Mouse (Mus musculus) G1E (cell line): ENCODE data around the gene Anxa8. TPM values are rescaled to one million over a fixed set of nuclear protein-coding genes. Genes with fewer than 3 reads are reported as not detected.

Experiments used
- ATAC-seq: 2 replicates; pipeline ENCODE4 v1.8.0; 2016; ENCODE audit warnings: mild to moderate bottlenecking; ENCODE audit not compliant: insufficient number of reproducible peaks, poor library complexity, low FRiP score, severe bottlenecking; ENCODE audit errors: extremely low read depth
- DNase-seq: peaks from one replicate; pipeline ENCODE4 v3.0.0; 2012; ENCODE audit warnings: low spot score
- H3K27me3 ChIP-seq: 2 replicates; pipeline ENCODE4 v1.6.1; 2012; ENCODE audit warnings: mild to moderate bottlenecking, low read length, inconsistent platforms; ENCODE audit not compliant: insufficient read depth
- H3K36me3 ChIP-seq: replicated peaks from 2 replicates; pipeline ENCODE3; 2012; ENCODE audit warnings: mild to moderate bottlenecking, inconsistent platforms
- H3K4me1 ChIP-seq: 2 replicates; pipeline ENCODE4 v1.6.1; 2012; ENCODE audit warnings: low read depth, low read length, inconsistent platforms, mixed read lengths; ENCODE audit not compliant: insufficient read depth
- H3K4me3 ChIP-seq: 2 replicates; pipeline ENCODE4 v1.5.1; 2012; ENCODE audit warnings: low read depth, mild to moderate bottlenecking, inconsistent platforms, low read length, moderate library complexity, mixed read lengths
- H3K9me3 ChIP-seq: replicated peaks from 2 replicates; pipeline ENCODE4 v1.6.1; 2012; ENCODE audit warnings: inconsistent platforms
- CTCF ChIP-seq: IDR thresholded peaks from 2 replicates; pipeline ENCODE4 v1.5.1; 2012; ENCODE audit warnings: low read depth, low read length, inconsistent platforms, mixed read lengths
- GATA1 ChIP-seq: IDR thresholded peaks from 2 replicates; pipeline ENCODE4 v1.6.1; 2012; ENCODE audit warnings: borderline replicate concordance, low read length, inconsistent platforms, mixed read lengths
- GATA2 ChIP-seq: IDR thresholded peaks from 2 replicates; pipeline ENCODE4 v1.6.1; 2012; ENCODE audit warnings: low read depth, low read length, inconsistent platforms, borderline replicate concordance
- POLR2AphosphoS5 ChIP-seq: IDR thresholded peaks from 2 replicates; pipeline ENCODE4 v1.6.1; 2012; ENCODE audit warnings: low read depth, low read length, inconsistent platforms; ENCODE audit not compliant: insufficient replicate concordance
- TAL1 ChIP-seq: conservative IDR thresholded peaks from 2 replicates; pipeline ENCODE4 v1.6.1; 2012; ENCODE audit warnings: low read depth, low read length, inconsistent platforms, mixed read lengths
- polyA plus RNA-seq: library from polyadenylated mRNA; stranded (reverse); fragments of >175 nt; gene quantifications from 2 replicates; pipeline ENCODE4 v1.2.3, GENCODE M21; 2012
- total RNA-seq, 2 experiments: library from RNA; stranded (forward) in 1 of 2; stranded (reverse) in 1 of 2; fragments of 200-1000 nt in 1 of 2; fragments of >200 nt in 1 of 2; fragmentation: Nextera tagmentation in 1 of 2; gene quantifications; 2 replicates each; pipeline ENCODE4 v1.2.3; 2014 to 2017

The Anxa8 gene
- total and polyA plus RNA-seq, 3 experiments: not detected

DNA sequence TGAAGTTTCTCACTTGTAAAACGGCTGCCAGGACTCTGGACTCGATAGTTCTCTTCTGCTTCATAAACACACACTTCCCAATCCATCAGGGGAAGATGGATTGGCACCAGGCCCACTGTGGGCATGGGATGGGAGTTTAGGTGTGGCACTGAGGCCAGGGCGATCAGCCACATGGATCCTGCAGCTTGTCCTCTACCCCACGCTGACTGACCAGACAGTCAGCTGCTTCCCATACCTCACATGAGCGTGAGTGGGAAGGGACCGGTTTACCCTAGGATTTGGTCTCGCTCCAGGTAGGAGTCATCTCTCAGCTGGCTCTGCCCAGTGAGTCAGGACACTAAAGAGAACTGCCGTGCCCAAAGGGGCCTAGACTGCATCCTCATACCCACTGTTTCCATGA is 4.0 kb downstream of the Anxa8 start:
- no peaks in the 10 kb centered on the region for H3K4me1 ChIP-seq
- no peaks in the 10 kb centered on the region for H3K36me3 ChIP-seq
- ATAC-seq (no peak), DNase-seq (no peak)
- 0 out of 2 replicates have a peak, but pooled peaks cover 3% of the 10 kb centered on the region for H3K9me3 ChIP-seq
- no peaks in the 10 kb centered on the region; the same call in 1 of the 2 replicates for H3K27me3 ChIP-seq
- no peak for TF ChIP-seq GATA1
- TF ChIP-seq GATA2: no peak
- TF ChIP-seq POLR2AphosphoS5: no peak
- TF ChIP-seq CTCF: no peak
- TF ChIP-seq TAL1: no peak
- no peak overlapping the region for H3K4me3 ChIP-seq

DNA sequence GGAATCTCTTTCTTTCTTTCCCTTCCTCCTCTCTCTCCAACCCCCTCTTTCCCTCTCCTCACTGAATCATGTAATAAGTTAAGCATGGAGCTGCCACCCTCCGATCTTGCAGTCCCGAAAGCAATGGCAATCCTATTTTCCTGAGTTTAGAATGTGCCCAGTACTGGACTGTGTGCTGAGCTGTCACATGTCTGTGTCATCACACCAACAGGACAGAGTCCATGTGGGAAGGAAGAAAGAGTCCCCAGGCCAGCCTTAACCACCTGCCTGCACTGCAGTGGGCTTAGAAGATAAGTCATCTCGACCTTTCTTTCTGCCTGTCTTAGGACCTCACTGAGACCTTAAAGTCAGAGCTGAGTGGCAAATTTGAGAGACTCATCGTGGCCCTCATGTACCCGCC is 5.7 kb downstream of the Anxa8 start:
- no peak for DNase-seq
- H3K4me1 ChIP-seq: no peaks in the 10 kb centered on the region
- no peak for ATAC-seq

DNA sequence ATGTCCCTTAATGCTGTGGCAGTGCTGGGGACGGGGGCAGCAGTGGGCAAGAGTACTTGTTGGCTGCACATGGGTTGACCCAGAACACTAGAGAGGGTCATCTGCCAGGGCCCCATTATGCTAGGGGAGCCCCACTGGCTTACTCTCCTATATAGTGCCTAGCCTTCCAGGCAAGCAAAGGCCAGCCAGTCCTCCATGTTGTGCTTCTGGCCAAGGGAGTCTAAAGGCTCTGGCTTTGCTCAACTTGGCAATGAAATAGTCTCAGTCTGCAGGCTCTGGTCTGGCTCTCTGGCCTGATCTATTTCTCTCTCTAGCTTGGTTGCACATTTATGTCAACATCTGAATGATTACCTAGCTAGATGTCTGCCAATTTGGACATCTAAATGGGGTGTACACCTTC is 7.1 kb downstream of the Anxa8 start:
- ATAC-seq: no peak
- Histone ChIP-seq H3K4me3 (no peak overlapping the region), H3K4me1 (no peaks in the 10 kb centered on the region), H3K27me3 (no peaks in the 10 kb centered on the region; the same call in 1 of the 2 replicates), H3K36me3 (no peaks in the 10 kb centered on the region), H3K9me3 (0 out of 2 replicates have a peak, but pooled peaks cover 3% of the 10 kb centered on the region)
- DNase-seq: no peak
- TF ChIP-seq GATA2: no peak
- no peak for TF ChIP-seq CTCF
- no peak for TF ChIP-seq TAL1
- TF ChIP-seq POLR2AphosphoS5: no peak
- no peak for TF ChIP-seq GATA1

More for the DNA sequence above, 5.7 kb downstream of the Anxa8 start:
- no peaks in the 10 kb centered on the region; the same call in 1 of the 2 replicates for H3K27me3 ChIP-seq
- H3K4me3 ChIP-seq: no peak overlapping the region
- H3K36me3 ChIP-seq: no peaks in the 10 kb centered on the region
- H3K9me3 ChIP-seq: 0 out of 2 replicates have a peak, but pooled peaks cover 3% of the 10 kb centered on the region
- TF ChIP-seq TAL1 (no peak), CTCF (no peak), POLR2AphosphoS5 (no peak), GATA1 (no peak), GATA2 (no peak)

DNA sequence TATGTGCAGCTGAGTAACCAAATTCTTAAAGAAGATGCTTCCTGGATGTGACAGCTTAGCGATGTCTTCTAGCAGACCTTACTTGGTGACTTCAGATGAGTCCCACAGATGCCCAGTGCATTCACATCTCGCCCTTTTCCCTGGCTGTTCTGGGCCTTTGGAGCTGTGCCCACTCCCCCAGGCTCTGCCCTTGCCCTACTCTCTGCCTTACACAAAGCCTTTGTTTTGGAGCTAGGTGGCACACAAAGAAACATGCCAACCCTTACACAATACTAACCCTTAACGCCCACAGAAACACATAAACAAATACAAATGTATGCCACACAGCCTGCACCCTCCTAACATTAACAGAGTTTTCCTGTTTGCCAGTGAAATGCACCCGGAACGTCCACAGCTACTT is 10.4 kb downstream of the Anxa8 start:
- H3K4me3 ChIP-seq: no peak overlapping the region
- TF ChIP-seq GATA1: no peak
- TF ChIP-seq CTCF: no peak
- TF ChIP-seq GATA2: no peak
- TF ChIP-seq POLR2AphosphoS5: no peak
- TF ChIP-seq TAL1: no peak
- no peaks in the 10 kb centered on the region; the same call in 1 of the 2 replicates for H3K27me3 ChIP-seq
- DNase-seq (no peak), ATAC-seq (no peak)
- no peaks in the 10 kb centered on the region for H3K4me1 ChIP-seq
- no peaks in the 10 kb centered on the region for H3K36me3 ChIP-seq
- H3K9me3 ChIP-seq: 0 out of 2 replicates have a peak, but pooled peaks cover 3% of the 10 kb centered on the region

DNA sequence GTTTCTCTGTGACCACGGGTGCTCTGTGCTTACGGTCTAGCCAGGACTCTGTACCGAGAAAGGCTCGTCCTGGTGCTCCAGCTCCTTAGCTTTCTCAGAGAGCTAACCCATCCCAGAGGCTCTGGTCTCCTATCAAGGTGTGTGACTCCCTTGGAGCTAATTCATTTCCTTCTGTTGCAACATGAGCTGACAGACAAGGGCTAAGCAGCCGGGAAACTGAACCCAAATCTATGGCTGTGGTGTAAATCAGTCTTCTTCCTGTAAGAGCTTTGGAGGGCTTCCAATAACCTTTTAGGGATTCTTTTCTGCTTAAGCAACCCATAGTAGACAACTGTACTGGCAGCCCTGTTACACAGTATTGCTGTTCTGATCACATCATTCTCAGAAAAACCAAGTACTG is 16.8 kb downstream of the Anxa8 start, which contains the start of gene A630023A22Rik:
Gene A630023A22Rik, minus strand, starts transcription at position 154 of the 400 bp plus-strand sequence.
- H3K4me3 ChIP-seq: no peak within 1 kb of the TSS
- H3K9me3 ChIP-seq: no peaks in the 10 kb centered on the region
- no peak for DNase-seq
- H3K36me3 ChIP-seq: no peaks in the 10 kb centered on the region
- TF ChIP-seq TAL1 (no peak), GATA1 (no peak), POLR2AphosphoS5 (no peak), CTCF (no peak)
- H3K4me1 ChIP-seq: no peaks in the 10 kb centered on the region
- H3K27me3 ChIP-seq: no peaks in the 10 kb centered on the region
- no peak for ATAC-seq

DNA sequence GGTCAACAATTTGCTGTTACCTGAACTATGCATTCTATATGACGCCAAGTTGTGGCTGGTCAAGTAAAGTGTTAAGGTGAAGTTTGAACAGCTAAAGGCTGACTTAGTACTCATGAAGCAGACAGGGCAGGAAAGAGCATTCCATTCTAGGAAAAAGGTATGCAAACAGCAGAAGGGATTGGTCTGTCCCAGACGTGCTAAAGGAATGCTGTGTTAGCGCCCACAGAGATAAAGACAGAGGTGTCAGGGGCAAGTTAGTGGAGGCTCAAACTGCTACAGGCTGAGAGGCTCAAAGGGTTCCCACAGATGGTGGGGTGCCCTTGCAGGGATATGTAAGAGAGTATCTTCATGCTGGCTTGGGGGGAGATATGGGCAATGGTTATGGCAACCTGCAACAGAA is 18.1 kb downstream of the Anxa8 start:
- DNase-seq (no peak), ATAC-seq (no peak)
- H3K4me3 ChIP-seq: no peak overlapping the region
- H3K9me3 ChIP-seq: no peaks in the 10 kb centered on the region
- H3K4me1 ChIP-seq: no peaks in the 10 kb centered on the region
- TF ChIP-seq GATA1: no peak
- no peak for TF ChIP-seq GATA2
- TF ChIP-seq POLR2AphosphoS5: no peak
- TF ChIP-seq TAL1: no peak
- no peak for TF ChIP-seq CTCF
- H3K36me3 ChIP-seq: no peaks in the 10 kb centered on the region
- no peaks in the 10 kb centered on the region for H3K27me3 ChIP-seq

DNA sequence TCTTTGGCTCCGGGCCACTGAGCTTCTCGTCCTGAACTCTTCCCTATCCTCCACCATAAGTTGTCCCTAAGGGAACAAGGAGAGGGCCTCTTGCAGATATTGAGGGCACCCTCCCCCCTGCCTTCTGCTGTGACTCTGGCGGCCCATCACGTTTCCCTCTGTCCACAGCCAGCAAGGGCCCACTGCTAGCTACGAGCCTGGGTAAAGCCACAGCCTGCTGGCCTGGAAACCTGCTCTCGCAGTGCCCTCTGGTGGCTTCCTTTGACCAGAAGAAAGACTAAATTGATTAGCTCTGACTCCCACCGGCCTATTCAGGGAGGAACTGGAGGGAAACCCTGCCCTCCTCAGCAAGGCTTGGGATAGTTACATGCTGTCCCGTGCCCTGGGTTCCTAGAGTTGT is 19.1 kb downstream of the Anxa8 start:
- Histone ChIP-seq H3K9me3 (no peaks in the 10 kb centered on the region), H3K4me3 (no peak overlapping the region), H3K27me3 (no peaks in the 10 kb centered on the region), H3K36me3 (no peaks in the 10 kb centered on the region), H3K4me1 (no peaks in the 10 kb centered on the region)
- no peak for TF ChIP-seq GATA1
- no peak for TF ChIP-seq TAL1
- no peak for TF ChIP-seq POLR2AphosphoS5
- no peak for TF ChIP-seq CTCF
- no peak for TF ChIP-seq GATA2
- ATAC-seq: no peak
- no peak for DNase-seq
